Mouse (Mus musculus): ENCODE results near the gene Capn15. TPM values are rescaled to one million over a fixed set of nuclear protein-coding genes. Genes with fewer than 3 reads are reported as not detected.

Gene Capn15
- total and polyA plus RNA-seq, 2 experiments from 2014 or later: 15.2 to 24.7 TPM

GRCm38 (mm10) chr17:25943769-25944168, 41.8 kb downstream of the Capn15 start:
- H3K9ac ChIP-seq: no peak overlapping the region
- 76% methylated on average over 9 of the region's 9 CpGs for WGBS
- no peak for TF ChIP-seq CTCF (IDR thresholded peaks at IDR 0.05; ENCODE audit: low read depth)

DNA sequence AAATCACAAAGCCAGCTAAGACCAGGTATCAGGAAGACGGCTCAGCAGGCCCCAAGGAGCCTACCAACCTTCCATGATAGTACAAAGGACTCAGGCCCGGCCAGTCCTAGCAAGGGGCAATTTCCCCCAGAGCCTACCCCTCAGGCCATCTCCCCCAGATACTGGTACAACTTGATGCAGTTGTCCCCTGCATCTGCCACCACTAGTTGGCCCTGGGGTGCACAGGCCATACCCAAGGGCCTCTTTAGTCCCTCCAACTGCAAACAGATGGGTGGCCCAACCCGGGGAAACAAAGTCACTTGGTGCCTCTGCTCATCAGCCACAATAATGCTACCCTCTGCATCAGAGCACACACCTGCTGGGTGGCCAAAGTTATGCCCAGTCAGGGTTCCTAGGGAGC, 42.4 kb downstream of the Capn15 start:
- Histone ChIP-seq H3K4me1 (ENCODE audit: insufficient read depth) (peaks cover 9% of the 10 kb centered on the region; the same call in 1 of the 2 replicates), H3K27ac (ENCODE audit: low read depth, low read length) (no peak overlapping the region), H3K9me3 (ENCODE audit: low read length) (no peaks in the 10 kb centered on the region), H3K4me3 (ENCODE audit: low read depth, low read length) (no peak overlapping the region), H3K36me3 (ENCODE audit: insufficient read depth) (no peaks in the 10 kb centered on the region), H3K9ac (no peak overlapping the region), H3K4me2 (ENCODE audit: low read depth) (no peak overlapping the region), H3K27me3 (ENCODE audit: insufficient read depth, low read length) (no peaks in the 10 kb centered on the region)
- no peak for DNase-seq
- WGBS: 81% methylated on average over 3 of the region's 3 CpGs
- no peak for TF ChIP-seq CTCF (IDR thresholded peaks at IDR 0.05; ENCODE audit: low read depth)
- ATAC-seq: no peak

More at GRCm38 (mm10) chr17:25943769-25944168, 41.8 kb downstream of the Capn15 start:
- no peak overlapping the region for H3K4me2 ChIP-seq (ENCODE audit: low read depth)
- no peak for ATAC-seq
- H3K27me3 ChIP-seq (ENCODE audit: insufficient read depth, low read length): no peaks in the 10 kb centered on the region
- no peaks in the 10 kb centered on the region for H3K9me3 ChIP-seq (ENCODE audit: low read length)
- DNase-seq: no peak
- H3K4me3 ChIP-seq (ENCODE audit: low read depth, low read length): no peak overlapping the region
- H3K4me1 ChIP-seq (ENCODE audit: insufficient read depth): peaks cover 9% of the 10 kb centered on the region; the same call in 1 of the 2 replicates
- H3K36me3 ChIP-seq (ENCODE audit: insufficient read depth): no peaks in the 10 kb centered on the region
- no peak overlapping the region for H3K27ac ChIP-seq (ENCODE audit: low read depth, low read length)

GRCm38 (mm10) chr17:25942597-25943151, 42.9 kb downstream of the Capn15 start:
- Histone ChIP-seq H3K4me2 (ENCODE audit: low read depth) (peak overlapping the region; percentile 77; the same call in 1 of the 2 replicates), H3K9ac (no peak overlapping the region), H3K4me1 (ENCODE audit: insufficient read depth) (peaks cover 9% of the 10 kb centered on the region; the same call in 1 of the 2 replicates), H3K36me3 (ENCODE audit: insufficient read depth) (no peaks in the 10 kb centered on the region), H3K27ac (ENCODE audit: low read depth, low read length) (peak overlapping the region; percentile 84; the same call in 1 of the 2 replicates), H3K9me3 (ENCODE audit: low read length) (no peaks in the 10 kb centered on the region), H3K27me3 (ENCODE audit: insufficient read depth, low read length) (no peaks in the 10 kb centered on the region), H3K4me3 (ENCODE audit: low read depth, low read length) (no peak overlapping the region)
- no peak for ATAC-seq
- 88% methylated on average over 2 of the region's 2 CpGs for WGBS
- DNase-seq: no peak
- no peak for TF ChIP-seq CTCF (IDR thresholded peaks at IDR 0.05; ENCODE audit: low read depth)

- 3% methylated on average over 54 of the region's 54 CpGs for WGBS
- Histone ChIP-seq H3K9me3 (ENCODE audit: low read length) (no peaks in the 10 kb centered on the region), H3K4me2 (ENCODE audit: low read depth) (peak overlapping the region; percentile 77), H3K36me3 (ENCODE audit: insufficient read depth) (peaks cover 7% of the 10 kb centered on the region), H3K27ac (ENCODE audit: low read depth, low read length) (peak overlapping the region; percentile 84), H3K4me1 (ENCODE audit: insufficient read depth) (peaks cover 9% of the 10 kb centered on the region; the same call in 1 of the 2 replicates), H3K9ac (peak overlapping the region; percentile 93), H3K27me3 (ENCODE audit: insufficient read depth, low read length) (no peaks in the 10 kb centered on the region), H3K4me3 (ENCODE audit: low read depth, low read length) (peak overlapping the region; percentile 81)
- DNase-seq (peak; percentile 83), ATAC-seq (peak; percentile 87)
- TF ChIP-seq CTCF (IDR thresholded peaks at IDR 0.05; ENCODE audit: low read depth): no peak
Observed at GRCm38 (mm10) chr17:25941511-25942241, 43.9 kb downstream of the Capn15 start.

- TF ChIP-seq CTCF (IDR thresholded peaks at IDR 0.05; ENCODE audit: low read depth): no peak
- WGBS: 86% methylated on average over 1 of the region's 1 CpGs
- DNase-seq (no peak), ATAC-seq (no peak)
- Histone ChIP-seq H3K27me3 (ENCODE audit: insufficient read depth, low read length) (no peaks in the 10 kb centered on the region), H3K27ac (ENCODE audit: low read depth, low read length) (no peak overlapping the region), H3K9me3 (ENCODE audit: low read length) (no peaks in the 10 kb centered on the region), H3K9ac (no peak overlapping the region), H3K4me1 (ENCODE audit: insufficient read depth) (no peaks in the 10 kb centered on the region), H3K36me3 (ENCODE audit: insufficient read depth) (peaks cover 63% of the 10 kb centered on the region), H3K4me2 (ENCODE audit: low read depth) (no peak overlapping the region), H3K4me3 (ENCODE audit: low read depth, low read length) (no peak overlapping the region)
Observed at GRCm38 (mm10) chr17:25934526-25934925, 51.1 kb downstream of the Capn15 start.

- H3K9me3 ChIP-seq (ENCODE audit: low read length): no peaks in the 10 kb centered on the region
- H3K4me1 ChIP-seq (ENCODE audit: insufficient read depth): 0 out of 2 replicates have a peak, but pooled peaks cover 3% of the 10 kb centered on the region
- H3K27me3 ChIP-seq (ENCODE audit: insufficient read depth, low read length): no peaks in the 10 kb centered on the region
- TF ChIP-seq CTCF (IDR thresholded peaks at IDR 0.05; ENCODE audit: low read depth): no peak
- peaks cover 26% of the 10 kb centered on the region for H3K36me3 ChIP-seq (ENCODE audit: insufficient read depth)
- H3K9ac ChIP-seq: no peak overlapping the region
- ATAC-seq: no peak
- no peak overlapping the region for H3K27ac ChIP-seq (ENCODE audit: low read depth, low read length)
- no peak overlapping the region for H3K4me3 ChIP-seq (ENCODE audit: low read depth, low read length)
- 77% methylated on average over 2 of the region's 2 CpGs for WGBS
- no peak overlapping the region for H3K4me2 ChIP-seq (ENCODE audit: low read depth)
- DNase-seq: no peak
Observed at GRCm38 (mm10) chr17:25925348-25925747, 60.2 kb downstream of the Capn15 start.

DNA sequence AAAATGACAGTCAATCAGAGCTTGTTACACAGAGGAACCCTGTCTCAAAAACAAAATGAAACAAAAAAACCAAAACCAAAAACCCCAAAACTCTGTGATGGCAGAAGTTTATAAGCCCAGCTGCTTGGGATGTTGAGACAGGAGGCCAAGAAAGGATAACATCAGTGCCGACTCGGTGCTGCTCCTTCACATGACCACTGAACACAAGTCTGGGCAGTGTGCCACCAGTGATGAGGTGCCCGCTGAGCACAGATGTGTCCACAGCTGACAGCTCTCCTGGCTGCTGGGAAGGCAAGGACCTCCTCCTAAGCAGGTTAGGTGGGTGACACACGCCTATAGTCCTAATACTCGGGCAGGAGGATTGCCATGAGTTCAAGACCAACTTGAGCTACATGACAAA, 63.5 kb downstream of the Capn15 start:
- Histone ChIP-seq H3K9ac (no peak overlapping the region), H3K36me3 (ENCODE audit: insufficient read depth) (peaks cover 11% of the 10 kb centered on the region), H3K4me3 (ENCODE audit: low read depth, low read length) (no peak overlapping the region), H3K4me1 (ENCODE audit: insufficient read depth) (peaks cover 18% of the 10 kb centered on the region; the same call in 1 of the 2 replicates), H3K4me2 (ENCODE audit: low read depth) (no peak overlapping the region), H3K9me3 (ENCODE audit: low read length) (no peaks in the 10 kb centered on the region), H3K27me3 (ENCODE audit: insufficient read depth, low read length) (no peaks in the 10 kb centered on the region), H3K27ac (ENCODE audit: low read depth, low read length) (no peak overlapping the region)
- ATAC-seq (no peak), DNase-seq (no peak)
- no peak for TF ChIP-seq CTCF (IDR thresholded peaks at IDR 0.05; ENCODE audit: low read depth)
- 76% methylated on average over 5 of the region's 5 CpGs for WGBS

All from forebrain, postnatal 0 days (tissue).